Mouse (Mus musculus) CH12.LX (cell line): ENCODE results near the gene Eps15l1.

Experiments used
- CTCF ChIP-seq, 2 experiments: IDR thresholded peaks in 1 of 2; conservative IDR thresholded peaks in 1 of 2; 2 replicates each; pipeline ENCODE4 v1.5.1; 2011 to 2012; ENCODE audit warnings: low read depth in 2 of 2, low read length in 2 of 2, improper control_type of control experiment in 1 of 2, inconsistent platforms in 1 of 2, mild to moderate bottlenecking in 1 of 2, moderate library complexity in 1 of 2
- E2F4 ChIP-seq: IDR thresholded peaks from 2 replicates; pipeline ENCODE4 v1.6.1; 2011; ENCODE audit warnings: low read depth, low read length, improper control_type of control experiment; ENCODE audit not compliant: insufficient replicate concordance
- EP300 ChIP-seq: IDR thresholded peaks from 2 replicates; pipeline ENCODE4 v1.6.1; 2011; ENCODE audit warnings: low read length, improper control_type of control experiment
- ETS1 ChIP-seq: conservative IDR thresholded peaks from 2 replicates; pipeline ENCODE4 v1.6.1; 2012; ENCODE audit warnings: low read depth, mild to moderate bottlenecking, inconsistent platforms, low read length, improper control_type of control experiment, moderate library complexity
- TCF12 ChIP-seq: IDR thresholded peaks from 2 replicates; pipeline ENCODE4 v1.6.1; 2014; ENCODE audit warnings: low read depth, mild to moderate bottlenecking, inconsistent platforms, low read length, improper control_type of control experiment
- USF1 ChIP-seq: IDR thresholded peaks from 2 replicates; pipeline ENCODE4 v1.6.1; 2014; ENCODE audit warnings: low read depth, mild to moderate bottlenecking, inconsistent platforms, low read length, improper control_type of control experiment

DNA sequence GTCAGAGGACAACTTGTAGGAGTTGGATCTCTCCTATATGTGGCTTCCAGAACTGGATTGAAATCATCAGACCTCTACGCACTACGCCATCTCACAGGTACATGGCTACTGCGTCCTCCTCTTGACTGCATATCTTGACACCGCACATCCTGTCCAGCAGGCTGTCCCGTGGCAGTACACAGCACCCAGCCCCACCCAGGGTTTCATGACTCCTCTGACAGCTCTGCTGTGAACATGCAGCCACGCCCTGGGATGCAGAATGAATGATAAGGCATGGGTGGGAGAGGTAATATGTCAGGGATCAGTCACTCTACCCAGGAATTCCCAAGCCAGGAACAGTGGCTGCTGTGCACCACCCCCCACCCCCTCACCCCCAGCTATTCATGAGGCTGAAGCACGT is 7.4 kb downstream of the Eps15l1 start:
- TF ChIP-seq EP300 (no peak), E2F4 (no peak), CTCF (conservative IDR thresholded peaks at IDR 0.05 in 1 of 2, IDR thresholded peaks at IDR 0.05 in 1 of 2; ENCODE audit: low read depth in 2 of 2, low read length in 2 of 2) (no peak), TCF12 (no peak), USF1 (no peak), ETS1 (no peak)
